Mouse (Mus musculus) midbrain, embryonic 15.5 days (tissue): ENCODE measurements around the gene Zfp445. TPM values are rescaled to one million over a fixed set of nuclear protein-coding genes. Genes with fewer than 3 reads are reported as not detected.

Source experiments
- ATAC-seq: fragments of 200-750 bp; cut with Nextera tagmentation; replicated peaks from 2 replicates; pipeline ENCODE4 v1.8.0; 2017; ENCODE audit warnings: moderate TSS enrichment
- H3K27ac ChIP-seq: fragments of 300-500 bp; sonication (generic); 2 replicates; pipeline ENCODE4 v1.5.1; 2015; ENCODE audit warnings: mild to moderate bottlenecking, inconsistent platforms
- H3K27me3 ChIP-seq: fragments of 300-500 bp; sonication (generic); replicated peaks from 2 replicates; pipeline ENCODE4 v1.6.1; 2015; ENCODE audit warnings: inconsistent platforms
- H3K36me3 ChIP-seq: fragments of 300-500 bp; sonication (generic); replicated peaks from 2 replicates; pipeline ENCODE4 v1.6.1; 2015; ENCODE audit warnings: inconsistent platforms
- H3K4me1 ChIP-seq: fragments of 300-500 bp; sonication (generic); 2 replicates; pipeline ENCODE4 v1.6.1; 2015; ENCODE audit warnings: inconsistent platforms
- H3K4me2 ChIP-seq: fragments of 300-500 bp; sonication (generic); 2 replicates; pipeline ENCODE4 v1.6.1; 2015; ENCODE audit warnings: inconsistent platforms, mild to moderate bottlenecking, moderate library complexity
- H3K4me3 ChIP-seq: fragments of 300-500 bp; sonication (generic); 2 replicates; pipeline ENCODE4 v1.5.1; 2015; ENCODE audit warnings: mild to moderate bottlenecking, inconsistent platforms
- H3K9ac ChIP-seq: fragments of 300-500 bp; sonication (generic); 2 replicates; pipeline ENCODE4 v1.6.1; 2015; ENCODE audit warnings: mild to moderate bottlenecking, inconsistent platforms
- H3K9me3 ChIP-seq: fragments of 300-500 bp; sonication (generic); 2 replicates; pipeline ENCODE4 v1.6.1; 2016; ENCODE audit warnings: inconsistent platforms
- whole genome bisulfite sequencing: fragments of 180-500 bp; shearing (Covaris S2); methylation state at CpG from one replicate; pipeline ENCODE4 v1.1.7; 2015; ENCODE audit warnings: mixed read lengths; 5-methylcytosine and 5-hydroxymethylcytosine counted together
- polyA plus RNA-seq: library from polyadenylated mRNA; unstranded; fragments of >200 nt; fragmentation: Nextera tagmentation; extraction: Ambion mirVana; gene quantifications from 2 replicates; pipeline ENCODE4 v1.2.1, GENCODE M21; 2015

The Zfp445 gene
- 110 and 130 TPM in 2 replicates for polyA plus RNA-seq

DNA sequence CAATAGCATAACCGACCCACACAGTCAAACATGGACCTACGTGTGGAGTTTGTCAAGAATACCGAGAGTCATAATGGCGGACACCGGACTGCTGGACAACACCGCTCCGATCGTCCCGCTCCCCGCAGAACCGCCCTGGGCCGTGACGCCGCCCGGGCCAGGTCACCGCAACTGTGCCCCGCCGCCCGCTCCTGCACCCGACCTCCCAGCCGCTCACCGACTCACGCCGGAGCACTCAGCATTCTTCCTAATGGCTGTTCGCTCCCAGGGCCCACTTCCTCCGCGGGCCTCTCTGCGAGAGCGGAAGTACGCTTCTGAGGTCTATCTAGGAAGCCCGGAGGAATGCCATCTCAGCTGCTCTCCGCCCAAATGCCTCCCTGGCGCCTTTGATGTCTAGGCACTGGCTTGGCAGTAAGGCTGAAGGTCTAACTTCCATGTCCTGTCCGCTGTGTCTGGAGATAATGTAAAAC lies at the start of gene Zfp445:
Zfp445 (minus strand) TSS at position 310 of the 470 bp plus-strand sequence.
- WGBS = under 1% methylated on average over 34 of the region's 34 CpGs
- ATAC-seq = peak; percentile 95
- Histone ChIP-seq H3K4me1 (peaks cover 17% of the 10 kb centered on the region), H3K9ac (peak within 1 kb of the TSS; percentile 91), H3K4me3 (peak within 1 kb of the TSS; percentile 93), H3K9me3 (peaks cover 4% of the 10 kb centered on the region; the same call in 1 of the 2 replicates), H3K36me3 (peaks cover 12% of the 10 kb centered on the region), H3K27ac (peak within 1 kb of the TSS; percentile 80), H3K27me3 (no peaks in the 10 kb centered on the region), H3K4me2 (peak within 1 kb of the TSS; percentile 72)

DNA sequence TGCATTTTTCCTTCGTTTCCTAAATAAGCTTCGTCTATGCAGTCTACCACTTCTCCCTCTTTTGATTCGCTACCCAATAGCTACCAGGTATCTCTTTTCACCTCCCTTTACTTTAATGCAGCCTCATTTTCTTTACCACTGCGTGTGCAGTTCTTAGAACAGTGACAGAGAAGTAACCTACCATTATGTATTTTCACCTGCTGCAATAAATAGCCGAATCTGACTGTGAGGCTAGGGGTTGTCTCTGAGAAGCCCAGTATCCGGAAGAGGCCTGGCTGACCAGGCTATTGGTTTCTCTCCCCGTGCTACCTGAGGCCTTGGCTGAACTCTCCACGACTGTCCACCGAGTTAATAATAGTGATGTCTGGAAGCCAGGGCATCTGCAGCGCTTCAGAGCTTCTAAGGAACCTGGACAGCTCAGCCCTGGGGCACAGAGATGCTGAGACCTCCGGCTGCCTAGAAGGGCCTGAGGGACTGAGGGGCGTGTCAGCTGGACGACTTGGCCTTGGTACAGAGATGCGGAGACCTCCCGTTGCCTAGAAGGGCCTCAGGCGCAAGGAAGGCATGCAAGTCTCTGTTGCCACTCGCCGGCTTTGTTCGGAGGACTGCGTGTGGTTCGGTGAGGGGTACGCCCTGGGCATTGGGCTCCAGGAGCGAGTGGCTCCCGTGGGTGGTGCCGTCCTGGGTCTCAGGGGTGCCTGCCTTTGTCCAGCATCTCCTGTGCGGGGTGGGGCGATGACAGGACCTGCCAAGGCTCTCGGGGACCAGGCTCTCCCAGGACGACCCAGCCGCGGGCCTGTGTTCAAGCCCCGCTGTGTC lies 37.1 kb upstream of the Zfp445 start:
- H3K36me3 ChIP-seq = peaks cover 3% of the 10 kb centered on the region
- H3K27me3 ChIP-seq = no peaks in the 10 kb centered on the region
- H3K4me2 ChIP-seq = peak overlapping the region; percentile 75
- peak overlapping the region; percentile 67 for H3K9ac ChIP-seq
- peak overlapping the region; percentile 52 for H3K4me3 ChIP-seq
- H3K27ac ChIP-seq = peak overlapping the region; percentile 72
- ATAC-seq = peak; percentile 99
- H3K4me1 ChIP-seq = peaks cover 20% of the 10 kb centered on the region
- 12% methylated on average over 32 of the region's 32 CpGs for WGBS
- no peaks in the 10 kb centered on the region for H3K9me3 ChIP-seq

DNA sequence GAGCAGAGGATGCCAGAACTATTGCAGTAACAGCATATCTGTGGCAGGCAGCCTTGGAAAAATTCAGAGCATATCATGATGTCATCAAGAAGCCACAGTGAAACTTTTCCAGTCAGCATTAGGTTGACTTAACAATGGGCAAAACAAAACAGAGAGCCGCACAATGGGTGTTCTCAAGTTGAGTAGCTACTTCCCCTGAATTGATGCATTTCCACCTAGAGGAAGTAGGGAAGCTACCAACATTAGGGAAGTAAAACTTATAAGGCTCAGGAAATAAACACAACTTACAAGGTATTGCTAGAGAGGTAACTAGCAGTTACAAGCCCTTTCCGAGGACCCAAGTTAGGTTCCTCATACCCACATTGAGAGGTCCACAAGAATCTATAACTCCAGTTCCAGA lies 35.2 kb upstream of the Zfp445 start:
- Histone ChIP-seq H3K4me2 (no peak overlapping the region), H3K9me3 (no peaks in the 10 kb centered on the region), H3K36me3 (peaks cover 11% of the 10 kb centered on the region), H3K4me1 (peaks cover 20% of the 10 kb centered on the region), H3K27me3 (no peaks in the 10 kb centered on the region), H3K9ac (no peak overlapping the region), H3K27ac (no peak overlapping the region), H3K4me3 (no peak overlapping the region)
- no peak for ATAC-seq
- 92% methylated on average over 2 of the region's 2 CpGs for WGBS

DNA sequence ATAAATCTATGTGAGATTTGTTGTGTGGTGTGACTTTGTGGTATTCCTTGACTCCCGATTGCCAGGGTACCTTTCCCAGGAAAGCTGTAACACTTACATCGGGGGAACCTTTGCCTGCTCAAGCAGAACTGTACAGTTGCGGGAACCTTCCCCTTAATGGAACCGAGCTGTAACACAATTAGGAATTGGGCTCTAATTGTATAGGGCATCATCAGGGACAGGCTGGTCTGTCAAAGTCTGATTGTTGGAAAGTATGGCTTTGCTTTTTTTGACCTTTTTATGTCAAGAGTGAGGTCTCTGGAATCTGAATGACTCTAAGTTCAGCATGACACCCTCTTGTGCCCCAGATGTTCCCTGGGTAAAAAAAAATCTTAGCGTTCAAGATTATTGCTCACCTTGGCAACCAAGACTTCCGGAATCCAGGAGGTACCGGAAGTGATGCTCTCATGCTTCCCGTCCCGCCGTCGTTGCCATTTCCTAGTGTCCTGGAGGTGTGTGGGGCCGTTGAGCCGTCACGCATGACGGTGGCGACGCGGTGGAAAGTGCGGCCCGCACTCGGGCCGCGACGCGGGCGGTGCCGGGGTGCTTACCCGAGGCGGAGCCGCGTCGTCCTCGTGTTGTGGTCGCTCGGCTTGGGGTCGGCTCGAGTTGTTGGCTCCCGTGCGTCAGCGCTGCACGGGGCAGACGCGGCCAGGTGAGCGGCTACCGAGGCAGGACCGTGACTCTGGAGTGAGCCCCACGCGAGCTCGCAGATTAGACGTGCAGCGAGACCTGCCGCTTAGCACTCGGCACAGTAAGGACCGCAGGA lies 20.8 kb upstream of the Zfp445 start:
- WGBS = 6% methylated on average over 54 of the region's 54 CpGs
- Histone ChIP-seq H3K27ac (peak overlapping the region; percentile 77), H3K9me3 (no peaks in the 10 kb centered on the region), H3K4me1 (peaks cover 13% of the 10 kb centered on the region), H3K4me2 (peak overlapping the region; percentile 88), H3K36me3 (0 out of 2 replicates have a peak, but pooled peaks cover 2% of the 10 kb centered on the region), H3K9ac (peak overlapping the region; percentile 84), H3K27me3 (no peaks in the 10 kb centered on the region), H3K4me3 (peak overlapping the region; percentile 96)
- peak; percentile 96 for ATAC-seq

DNA sequence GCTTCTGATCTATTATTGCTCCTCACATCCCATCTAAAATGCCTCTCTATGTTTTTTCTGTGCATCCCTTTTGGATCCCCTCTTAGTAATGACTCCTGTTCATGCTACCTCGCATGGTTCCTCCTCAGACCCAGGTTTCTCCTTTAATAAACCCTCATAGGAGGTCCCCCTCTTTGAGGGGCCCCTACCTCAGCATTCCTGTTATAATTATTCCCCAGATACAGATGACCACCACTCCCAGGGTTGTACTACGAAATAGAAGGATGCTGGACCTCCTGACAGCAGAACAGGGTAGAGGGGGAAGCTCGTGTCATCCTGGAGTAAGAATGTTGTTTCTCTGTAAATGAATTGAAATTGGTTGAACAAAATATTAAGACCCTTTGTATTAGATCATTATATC lies 19.6 kb upstream of the Zfp445 start, which contains the start of gene Zkscan7:
Zkscan7 (plus strand) TSS at position 301 of the 400 bp plus-strand sequence.
- peak within 1 kb of the TSS; percentile 88 for H3K4me2 ChIP-seq
- H3K9me3 ChIP-seq = no peaks in the 10 kb centered on the region
- H3K27me3 ChIP-seq = no peaks in the 10 kb centered on the region
- H3K36me3 ChIP-seq = 0 out of 2 replicates have a peak, but pooled peaks cover 2% of the 10 kb centered on the region
- WGBS = 78% methylated on average over 3 of the region's 3 CpGs
- H3K4me3 ChIP-seq = peak within 1 kb of the TSS; percentile 96
- peak within 1 kb of the TSS; percentile 84; the same call in 1 of the 2 replicates for H3K9ac ChIP-seq
- H3K27ac ChIP-seq = peak within 1 kb of the TSS; percentile 77
- H3K4me1 ChIP-seq = peaks cover 13% of the 10 kb centered on the region
- ATAC-seq = no peak

DNA sequence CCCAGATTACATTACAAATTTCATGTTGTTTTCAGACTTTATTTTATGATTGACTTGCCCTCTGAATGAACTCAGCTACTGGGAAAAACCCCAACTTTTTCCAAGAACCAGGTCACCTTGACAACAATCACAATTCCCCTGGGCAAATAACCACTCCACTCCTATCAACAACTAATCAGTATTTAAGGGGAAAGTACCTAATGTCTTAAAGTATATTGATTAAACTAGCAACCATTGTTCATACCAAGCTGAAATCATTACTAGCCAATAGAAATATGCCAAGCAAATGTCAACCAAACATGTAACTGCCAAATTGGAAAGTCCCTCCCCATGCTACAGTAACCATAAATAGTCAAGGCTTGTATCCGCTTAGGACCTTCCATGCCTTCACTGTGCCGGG lies 9.3 kb upstream of the Zfp445 start:
- no peaks in the 10 kb centered on the region for H3K27me3 ChIP-seq
- no peak overlapping the region for H3K4me2 ChIP-seq
- WGBS = 91% methylated on average over 2 of the region's 2 CpGs
- H3K9ac ChIP-seq = no peak overlapping the region
- H3K4me1 ChIP-seq = no peaks in the 10 kb centered on the region
- no peaks in the 10 kb centered on the region for H3K9me3 ChIP-seq
- no peak overlapping the region for H3K27ac ChIP-seq
- no peak overlapping the region for H3K4me3 ChIP-seq
- no peaks in the 10 kb centered on the region for H3K36me3 ChIP-seq
- no peak for ATAC-seq

DNA sequence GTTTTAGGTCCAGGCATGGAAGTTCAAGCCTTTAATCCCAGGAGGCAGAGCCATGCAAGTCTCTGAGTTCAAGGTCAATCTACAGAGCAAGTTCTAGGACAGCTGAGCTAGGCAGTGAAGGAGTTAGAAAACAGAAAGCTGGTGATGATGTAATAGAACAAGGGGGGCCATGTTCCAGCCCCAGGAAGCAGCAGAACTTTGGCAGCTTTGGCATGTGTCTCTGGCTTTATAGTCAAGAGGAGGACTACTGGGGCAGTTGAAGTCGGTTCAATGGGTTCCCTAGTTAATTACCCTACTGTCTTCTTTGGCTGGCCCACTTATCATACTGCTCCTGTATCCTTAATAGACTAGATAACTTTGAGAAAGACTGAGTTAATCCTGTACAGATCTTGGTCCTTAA lies 8.8 kb upstream of the Zfp445 start:
- no peak overlapping the region for H3K4me3 ChIP-seq

DNA sequence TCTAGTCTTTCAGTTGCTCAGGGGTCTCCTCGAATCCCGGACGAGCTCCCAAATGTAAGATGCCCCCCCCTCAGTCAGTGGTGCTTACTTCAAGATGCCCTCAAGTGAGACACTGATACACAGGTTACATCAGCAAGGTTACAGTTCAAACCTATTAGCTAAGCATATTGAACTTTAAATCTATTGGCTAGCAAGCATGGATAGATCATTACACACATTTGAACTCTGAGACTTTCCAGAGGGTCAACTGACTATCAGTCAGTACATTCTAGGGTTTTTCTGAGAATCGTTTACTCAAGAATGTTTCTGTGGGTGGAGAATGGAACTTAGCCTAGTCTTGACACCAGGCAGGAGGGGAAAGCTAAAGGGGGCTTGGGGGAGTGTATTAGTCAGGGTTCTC lies 6.8 kb upstream of the Zfp445 start:
- Histone ChIP-seq H3K27ac (no peak overlapping the region), H3K27me3 (no peaks in the 10 kb centered on the region), H3K9me3 (no peaks in the 10 kb centered on the region), H3K4me3 (no peak overlapping the region), H3K4me2 (no peak overlapping the region), H3K9ac (no peak overlapping the region), H3K36me3 (no peaks in the 10 kb centered on the region), H3K4me1 (no peaks in the 10 kb centered on the region)
- 95% methylated on average over 4 of the region's 4 CpGs for WGBS
- no peak for ATAC-seq

More for the DNA sequence above, 8.8 kb upstream of the Zfp445 start:
- Histone ChIP-seq H3K4me2 (no peak overlapping the region), H3K9me3 (no peaks in the 10 kb centered on the region), H3K27ac (no peak overlapping the region), H3K27me3 (no peaks in the 10 kb centered on the region), H3K9ac (no peak overlapping the region), H3K4me1 (no peaks in the 10 kb centered on the region), H3K36me3 (no peaks in the 10 kb centered on the region)
- 72% methylated on average over 1 of the region's 1 CpGs for WGBS
- ATAC-seq = no peak

DNA sequence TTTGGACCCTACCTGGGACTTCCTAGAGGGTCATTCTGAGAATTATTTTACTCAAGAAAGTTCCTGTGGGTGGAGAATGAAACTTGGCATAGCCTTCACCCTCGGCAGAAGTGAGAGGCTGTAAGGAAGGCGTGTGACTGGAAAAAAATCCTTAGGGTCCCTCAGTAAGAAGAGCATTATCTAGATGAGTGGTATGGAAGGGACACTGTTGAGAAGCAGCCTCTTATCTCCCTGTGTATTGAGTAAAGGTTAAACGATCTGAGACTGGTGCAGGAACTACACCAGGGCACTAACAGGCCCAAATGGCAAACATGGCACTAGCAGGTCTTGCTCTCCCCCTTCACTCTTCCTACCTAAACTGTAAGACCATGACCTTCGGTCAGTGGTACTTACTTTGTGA lies 386 bp upstream of the Zfp445 start:
- Histone ChIP-seq H3K27me3 (no peaks in the 10 kb centered on the region), H3K4me1 (peaks cover 17% of the 10 kb centered on the region), H3K4me3 (peak overlapping the region; percentile 93), H3K27ac (peak overlapping the region; percentile 80; the same call in 1 of the 2 replicates), H3K9me3 (no peaks in the 10 kb centered on the region), H3K4me2 (peak overlapping the region; percentile 72), H3K36me3 (peaks cover 7% of the 10 kb centered on the region), H3K9ac (peak overlapping the region; percentile 91; the same call in 1 of the 2 replicates)
- 91% methylated on average over 4 of the region's 4 CpGs for WGBS
- ATAC-seq = peak; percentile 46

DNA sequence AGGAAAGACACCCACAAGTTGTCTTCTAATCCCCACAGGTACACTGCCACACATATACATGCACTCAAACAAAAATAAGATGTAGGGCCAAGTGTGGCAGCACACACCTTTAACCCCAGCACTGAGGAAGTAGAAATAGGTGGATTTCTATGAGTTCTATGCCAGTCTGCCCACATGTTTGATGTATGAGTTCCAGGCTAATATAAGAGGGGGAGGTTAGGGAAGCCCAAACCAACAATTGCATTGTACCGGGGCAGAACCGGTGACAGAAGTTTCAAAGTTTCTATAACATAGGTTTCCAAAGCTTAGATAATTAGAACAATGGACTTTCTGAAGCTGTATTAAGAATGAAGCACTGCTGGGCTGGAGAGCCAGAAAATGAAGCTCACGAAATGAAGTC lies 958 bp downstream of the Zfp445 start:
- Histone ChIP-seq H3K4me1 (peaks cover 17% of the 10 kb centered on the region), H3K27ac (no peak overlapping the region), H3K9me3 (peaks cover 8% of the 10 kb centered on the region; the same call in 1 of the 2 replicates), H3K4me3 (peak overlapping the region; percentile 93), H3K27me3 (no peaks in the 10 kb centered on the region), H3K4me2 (peak overlapping the region; percentile 72), H3K36me3 (peaks cover 21% of the 10 kb centered on the region), H3K9ac (peak overlapping the region; percentile 91; the same call in 1 of the 2 replicates)
- ATAC-seq = 0 out of 2 replicates have a peak, but pooled peaks have one; percentile 10
- WGBS = 63% methylated on average over 3 of the region's 3 CpGs

DNA sequence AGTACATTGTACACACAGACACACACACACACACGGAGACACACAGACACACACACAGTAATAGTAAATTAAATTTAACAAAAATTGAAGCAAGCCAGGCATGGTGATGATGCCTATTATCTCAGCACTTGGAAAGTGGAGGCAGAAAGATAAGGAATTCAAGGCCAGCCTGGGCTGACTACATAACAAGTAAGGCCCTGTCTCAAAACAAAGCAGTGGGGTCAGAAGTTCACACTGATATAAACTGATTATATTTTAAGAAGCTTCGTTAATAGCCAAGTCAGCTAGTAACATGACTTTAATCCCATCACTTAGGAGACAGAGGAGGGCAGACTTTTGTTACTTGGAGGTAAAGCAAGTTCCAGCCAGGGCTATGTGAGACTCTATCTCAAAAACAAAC lies 2.1 kb downstream of the Zfp445 start:
- Histone ChIP-seq H3K4me1 (peaks cover 17% of the 10 kb centered on the region), H3K27me3 (no peaks in the 10 kb centered on the region), H3K4me3 (no peak overlapping the region), H3K27ac (no peak overlapping the region), H3K9me3 (peaks cover 8% of the 10 kb centered on the region; the same call in 1 of the 2 replicates), H3K36me3 (peaks cover 31% of the 10 kb centered on the region), H3K9ac (no peak overlapping the region), H3K4me2 (no peak overlapping the region)
- ATAC-seq = no peak
- WGBS = 91% methylated on average over 2 of the region's 2 CpGs

DNA sequence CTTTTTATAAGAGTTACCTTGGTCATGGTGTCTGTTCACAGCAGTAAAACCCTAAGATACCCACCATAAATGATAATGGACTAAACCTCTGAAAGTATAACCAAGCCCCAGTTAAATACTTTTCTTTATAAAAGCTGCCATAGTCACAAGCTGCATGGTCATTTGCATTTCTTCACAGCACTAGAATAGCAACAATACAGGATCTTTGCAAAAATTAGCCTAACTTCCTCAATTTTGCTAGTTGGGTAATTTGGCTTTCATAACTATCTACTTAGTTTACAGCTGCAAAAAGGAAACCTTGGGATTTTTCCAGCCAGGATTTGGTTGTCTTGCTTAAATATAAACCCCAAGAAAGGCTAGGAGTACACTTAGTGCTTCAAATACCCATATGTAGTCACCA lies 5.1 kb downstream of the Zfp445 start:
- H3K9me3 ChIP-seq = peaks cover 8% of the 10 kb centered on the region; the same call in 1 of the 2 replicates
- no peak for ATAC-seq
- H3K36me3 ChIP-seq = peaks cover 56% of the 10 kb centered on the region
- H3K4me1 ChIP-seq = peaks cover 17% of the 10 kb centered on the region
- no peaks in the 10 kb centered on the region for H3K27me3 ChIP-seq
- no peak overlapping the region for H3K27ac ChIP-seq
- H3K4me3 ChIP-seq = no peak overlapping the region
- H3K4me2 ChIP-seq = no peak overlapping the region
- no peak overlapping the region for H3K9ac ChIP-seq
